Mouse (Mus musculus) hematopoietic multipotent progenitor cell, adult 10-12 weeks (in vitro differentiated cells): ENCODE measurements around the gene Nfu1. TPM values are rescaled to one million over a fixed set of nuclear protein-coding genes. Genes with fewer than 3 reads are reported as not detected.

Source experiments
- polyA plus RNA-seq: library from polyadenylated mRNA; stranded (reverse); fragments of >175 nt; gene quantifications from 2 replicates; pipeline ENCODE4 v1.2.3, GENCODE M21; 2012; ENCODE audit warnings: low replicate concordance

Gene Nfu1
- 41.7 and 71.7 TPM in 2 replicates for polyA plus RNA-seq

DNA sequence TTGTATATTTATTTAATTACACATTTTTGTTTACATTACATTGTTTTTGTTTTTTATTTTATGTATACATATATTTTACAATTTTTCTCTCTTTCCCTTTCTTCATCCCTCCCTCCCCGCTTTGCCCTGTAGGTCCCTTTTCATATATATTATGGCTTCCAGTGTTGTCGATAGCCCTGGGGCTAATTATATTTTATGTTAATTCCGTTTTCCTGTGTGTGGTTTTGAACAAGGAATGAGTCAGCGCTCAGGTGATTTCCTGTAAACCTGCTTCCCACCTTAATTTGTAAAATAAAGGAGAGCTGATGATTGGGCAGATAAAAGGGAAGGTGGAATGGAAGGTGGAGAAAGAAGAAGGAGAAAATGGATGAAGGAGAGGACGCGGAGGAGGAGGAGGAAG lies at the start of gene Nfu1:
Nfu1 (plus strand) TSS at position 350 of the 400 bp plus-strand sequence.

DNA sequence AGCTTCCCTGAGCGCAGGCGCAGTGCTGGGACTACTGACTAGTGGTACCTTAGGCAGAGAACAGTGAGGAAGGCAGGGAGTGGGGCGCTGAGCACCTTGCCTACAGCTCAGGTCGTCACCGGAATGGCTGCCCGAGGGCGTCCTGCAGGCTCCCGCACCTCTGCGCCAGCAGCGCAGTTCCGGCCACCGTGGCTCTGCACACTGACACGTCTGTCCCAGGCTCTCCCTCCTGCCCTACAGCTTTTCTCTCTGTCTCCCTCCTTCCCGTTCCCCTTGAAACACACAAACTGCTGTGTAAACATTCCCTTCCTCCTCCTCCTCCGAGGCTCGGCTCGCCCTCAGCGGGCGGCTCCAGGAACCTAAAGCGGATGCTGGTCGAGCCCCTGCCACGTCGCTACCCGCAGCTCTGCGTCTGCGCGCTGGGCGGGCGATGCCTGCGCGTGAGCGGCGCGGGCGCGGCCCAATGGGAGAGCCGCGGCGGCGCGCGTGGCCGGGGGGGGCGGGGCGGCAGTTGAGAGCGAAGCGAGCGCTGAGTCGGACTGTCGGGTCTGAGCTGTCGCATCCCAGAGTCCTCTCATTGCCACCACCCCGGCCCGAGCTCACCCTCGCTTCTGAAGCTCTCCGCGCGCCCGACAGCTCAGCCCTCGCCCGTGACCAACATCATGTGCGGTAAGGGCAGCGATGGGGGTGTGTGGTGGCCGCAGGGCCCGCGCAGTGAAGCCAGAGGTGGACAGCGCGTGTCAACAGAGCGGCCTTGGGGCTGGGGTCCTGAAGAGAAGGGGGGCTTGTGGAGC lies 33.5 kb downstream of the Nfu1 start, which contains the start of gene Gfpt1:
Gfpt1 (plus strand) TSS at position 510 of the 794 bp plus-strand sequence.

Other genes with a start within 250 kb of the Nfu1 start
- gene Anxa4, start 215.7 kb upstream of the Nfu1 start, polyA plus RNA-seq, result 1.9 and 10.4 TPM in 2 replicates
- gene Aak1, start 159.7 kb upstream of the Nfu1 start, polyA plus RNA-seq, result 43.6 and 85.9 TPM in 2 replicates
- 3.4 and 28.2 TPM in 2 replicates for gene Gfpt1, start 33.6 kb downstream of the Nfu1 start, polyA plus RNA-seq
- 0.38 and 0.69 TPM in 2 replicates for gene D6Ertd527e, start 95.5 kb downstream of the Nfu1 start, polyA plus RNA-seq